Mouse (Mus musculus) lung, embryonic 14.5 days (tissue): ENCODE measurements around the gene P4htm. TPM values are rescaled to one million over a fixed set of nuclear protein-coding genes. Genes with fewer than 3 reads are reported as not detected.

Experiments used
- ATAC-seq: fragments of 200-750 bp; cut with Nextera tagmentation; 2 replicates; pipeline ENCODE4 v1.8.0; 2017; ENCODE audit warnings: mild to moderate bottlenecking, moderate TSS enrichment, moderate library complexity; ENCODE audit not compliant: insufficient read depth
- DNase-seq: peaks from one replicate; pipeline ENCODE4 v3.0.0-alpha.2; 2015
- H3K27ac ChIP-seq: fragments of 300-500 bp; sonication (generic); 2 replicates; pipeline ENCODE4 v1.5.1; 2014; ENCODE audit warnings: low read depth, mild to moderate bottlenecking, moderate library complexity
- H3K27me3 ChIP-seq: fragments of 300-500 bp; sonication (generic); 2 replicates; pipeline ENCODE4 v1.6.1; 2014; ENCODE audit warnings: low read length, control low read depth; ENCODE audit not compliant: insufficient read depth
- H3K36me3 ChIP-seq: fragments of 300-500 bp; sonication (generic); 2 replicates; pipeline ENCODE4 v1.6.1; 2014; ENCODE audit warnings: control low read depth; ENCODE audit not compliant: insufficient read depth
- H3K4me1 ChIP-seq: fragments of 300-500 bp; sonication (generic); 2 replicates; pipeline ENCODE4 v1.6.1; 2014; ENCODE audit warnings: antibody characterized with exemption, control low read depth; ENCODE audit not compliant: insufficient read depth
- H3K4me2 ChIP-seq: fragments of 300-500 bp; sonication (generic); 2 replicates; pipeline ENCODE4 v1.6.1; 2014; ENCODE audit warnings: mild to moderate bottlenecking
- H3K4me3 ChIP-seq: fragments of 300-500 bp; sonication (generic); 2 replicates; pipeline ENCODE4 v1.5.1; 2014; ENCODE audit warnings: low read depth, low read length
- H3K9ac ChIP-seq: fragments of 300-500 bp; sonication (generic); 2 replicates; pipeline ENCODE4 v1.6.1; 2014
- H3K9me3 ChIP-seq: fragments of 300-500 bp; sonication (generic); 2 replicates; pipeline ENCODE4 v1.6.1; 2016; ENCODE audit warnings: low read depth, low read length, control low read depth
- CTCF ChIP-seq: IDR thresholded peaks from 2 replicates; pipeline ENCODE4 v1.5.1; 2016; ENCODE audit warnings: antibody characterized with exemption, low read depth
- WGBS: fragments of 180-500 bp; shearing (Covaris S2); extraction: QIAGEN DNeasy Blood & Tissue Kit; methylation state at CpG from one replicate; pipeline ENCODE4 v1.1.7; 2014; 5-methylcytosine and 5-hydroxymethylcytosine counted together
- polyA plus RNA-seq: library from polyadenylated mRNA; unstranded; fragments of >200 nt; fragmentation: Nextera tagmentation; extraction: Ambion mirVana; gene quantifications from 2 replicates; pipeline ENCODE4 v1.2.1, GENCODE M21; 2014

The P4htm gene
- polyA plus RNA-seq, 1 experiment from 2014 or later: 6.1 TPM

DNA sequence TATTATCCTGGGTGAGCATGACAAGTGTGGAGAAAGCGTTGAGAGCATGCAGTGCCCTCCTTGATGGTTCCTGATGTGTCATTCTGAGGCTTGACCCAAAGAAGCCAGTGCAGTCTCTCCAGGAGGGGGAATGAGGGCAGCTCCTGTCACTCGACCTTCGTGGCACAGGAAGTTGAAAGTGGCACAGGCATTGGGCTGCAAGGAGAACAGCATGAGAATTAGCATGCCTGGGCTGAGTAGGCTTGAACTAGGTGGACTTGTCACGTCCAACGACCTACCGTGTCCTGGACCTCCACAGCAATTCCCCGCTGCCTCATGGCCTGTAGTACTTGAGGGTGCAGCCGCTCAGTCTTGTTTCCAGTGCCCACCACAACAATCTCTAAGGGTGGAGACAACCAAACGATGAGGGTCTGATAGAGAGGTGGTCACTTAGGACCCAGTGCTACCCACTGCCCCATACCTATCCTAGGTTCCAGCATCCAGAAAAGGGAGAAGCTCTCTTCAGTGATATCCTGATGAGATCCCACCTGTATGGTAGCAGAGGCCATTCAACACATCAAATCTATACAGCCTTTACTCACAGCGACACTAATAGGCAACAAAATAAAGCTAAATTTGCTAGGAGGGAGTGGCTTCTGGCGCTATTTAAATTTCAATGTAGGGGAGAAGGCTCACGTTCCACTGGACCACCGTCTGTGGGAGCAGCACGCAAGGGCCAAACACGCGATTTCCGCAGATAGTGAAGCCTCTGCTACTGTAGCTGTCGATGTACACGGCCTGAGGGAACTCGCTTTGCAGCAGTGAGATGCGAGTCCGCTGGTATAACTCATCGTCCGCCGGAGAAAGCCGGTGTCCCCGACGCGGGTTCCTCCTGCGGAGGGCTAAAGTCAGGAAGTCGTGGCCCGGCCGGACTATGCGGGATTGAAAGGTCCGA is 31.3 kb downstream of the P4htm start:
- Histone ChIP-seq H3K27me3 (no peaks in the 10 kb centered on the region), H3K4me1 (peaks cover 22% of the 10 kb centered on the region), H3K36me3 (peaks cover 51% of the 10 kb centered on the region), H3K27ac (peak overlapping the region; percentile 91; the same call in 1 of the 2 replicates), H3K4me2 (peak overlapping the region; percentile 98), H3K9ac (peak overlapping the region; percentile 75), H3K9me3 (no peaks in the 10 kb centered on the region), H3K4me3 (peak overlapping the region; percentile 70)
- no peak for DNase-seq
- 10% methylated on average over 35 of the region's 35 CpGs for WGBS
- ATAC-seq: no peak
- no peak for TF ChIP-seq CTCF

DNA sequence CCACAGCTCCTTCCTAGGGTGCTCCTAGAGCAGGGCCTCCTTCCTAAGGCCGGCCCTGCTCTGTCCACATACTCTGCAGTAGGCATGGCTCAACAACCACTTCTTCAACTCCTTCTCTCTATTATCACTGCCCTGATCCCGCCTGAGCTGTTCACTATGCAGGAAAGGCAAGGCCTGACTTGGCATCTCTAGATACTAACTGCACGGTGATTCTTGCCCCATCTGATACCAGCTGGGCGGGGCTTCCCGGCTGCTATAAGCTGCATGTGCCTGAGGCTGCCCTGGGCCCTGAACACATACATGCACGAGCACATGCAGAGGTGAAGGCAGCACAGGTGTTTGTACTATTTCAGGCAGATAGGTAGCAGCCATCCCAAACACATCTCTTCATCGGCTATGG is 33.3 kb downstream of the P4htm start:
- ATAC-seq (no peak), DNase-seq (no peak)
- Histone ChIP-seq H3K27me3 (no peaks in the 10 kb centered on the region), H3K27ac (no peak overlapping the region), H3K9ac (no peak overlapping the region), H3K4me2 (no peak overlapping the region), H3K9me3 (no peaks in the 10 kb centered on the region), H3K36me3 (peaks cover 50% of the 10 kb centered on the region), H3K4me1 (peaks cover 16% of the 10 kb centered on the region), H3K4me3 (no peak overlapping the region)
- TF ChIP-seq CTCF: no peak
- WGBS: 81% methylated on average over 7 of the region's 7 CpGs

DNA sequence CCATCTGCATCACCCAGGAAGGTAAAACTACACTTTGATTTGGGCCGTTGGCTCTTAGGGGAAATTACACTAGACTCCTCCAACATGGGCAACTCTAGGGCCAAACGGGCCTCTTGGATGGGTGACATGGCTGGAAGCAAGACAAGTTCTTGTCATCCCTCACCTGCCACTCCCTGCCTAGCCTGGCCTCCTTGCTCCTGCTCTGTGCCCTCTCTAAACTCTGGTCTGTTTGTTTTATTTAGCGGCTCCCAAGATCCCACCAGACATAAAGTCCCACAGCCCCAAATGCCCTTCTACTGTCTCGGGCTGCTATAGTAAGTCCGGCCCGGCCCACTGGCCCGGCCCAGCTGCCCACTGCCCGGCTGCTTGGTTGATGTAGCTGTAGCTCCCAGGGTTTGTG is 33.8 kb downstream of the P4htm start:
- Histone ChIP-seq H3K4me1 (peaks cover 13% of the 10 kb centered on the region), H3K4me2 (no peak overlapping the region), H3K27ac (no peak overlapping the region), H3K9me3 (no peaks in the 10 kb centered on the region), H3K9ac (no peak overlapping the region), H3K36me3 (peaks cover 55% of the 10 kb centered on the region), H3K27me3 (no peaks in the 10 kb centered on the region), H3K4me3 (no peak overlapping the region)
- 87% methylated on average over 8 of the region's 8 CpGs for WGBS
- DNase-seq (no peak), ATAC-seq (no peak)
- TF ChIP-seq CTCF: no peak

DNA sequence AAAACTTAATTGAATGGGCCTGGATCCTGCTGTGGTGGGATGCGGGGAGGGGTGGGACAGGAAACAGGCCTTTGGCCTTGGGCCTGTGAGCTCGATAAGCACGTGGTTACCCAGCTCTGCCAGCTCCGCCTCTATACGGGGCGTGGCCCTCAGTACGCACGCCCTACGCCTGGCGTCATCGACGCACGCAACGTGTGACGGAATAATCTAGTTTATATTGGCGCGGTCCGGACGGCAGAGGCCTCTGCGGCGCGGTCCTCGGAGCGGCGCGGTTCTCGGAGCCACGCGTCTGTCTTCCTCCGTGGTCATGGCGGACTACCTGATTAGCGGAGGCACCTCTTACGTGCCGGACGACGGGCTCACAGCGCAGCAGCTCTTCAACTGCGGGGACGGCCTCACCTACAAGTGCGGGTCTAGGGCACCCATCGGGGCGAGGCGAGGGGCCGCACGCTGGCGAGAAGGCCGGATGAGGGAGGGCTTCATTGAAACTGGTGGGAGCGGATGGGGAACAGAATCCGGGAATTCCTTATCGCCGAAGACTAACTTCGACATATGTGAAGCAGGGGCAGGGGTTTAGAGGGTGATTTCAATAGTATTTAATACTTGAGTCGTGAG is 37.1 kb downstream of the P4htm start, which contains the start of gene Impdh2:
Gene Impdh2, plus strand, starts transcription at position 60 of the 615 bp plus-strand sequence.
- Histone ChIP-seq H3K4me2 (peak within 1 kb of the TSS; percentile 89), H3K4me3 (peak within 1 kb of the TSS; percentile 62), H3K4me1 (peaks cover 5% of the 10 kb centered on the region; the same call in 1 of the 2 replicates), H3K27ac (peak within 1 kb of the TSS; percentile 69), H3K9me3 (no peaks in the 10 kb centered on the region), H3K9ac (peak within 1 kb of the TSS; percentile 76), H3K27me3 (no peaks in the 10 kb centered on the region), H3K36me3 (peaks cover 78% of the 10 kb centered on the region)
- peak; percentile 6; the same call in 1 of the 2 replicates for TF ChIP-seq CTCF
- ATAC-seq (peak; percentile 98), DNase-seq (peak; percentile 100)
- under 1% methylated on average over 51 of the region's 53 CpGs for WGBS

DNA sequence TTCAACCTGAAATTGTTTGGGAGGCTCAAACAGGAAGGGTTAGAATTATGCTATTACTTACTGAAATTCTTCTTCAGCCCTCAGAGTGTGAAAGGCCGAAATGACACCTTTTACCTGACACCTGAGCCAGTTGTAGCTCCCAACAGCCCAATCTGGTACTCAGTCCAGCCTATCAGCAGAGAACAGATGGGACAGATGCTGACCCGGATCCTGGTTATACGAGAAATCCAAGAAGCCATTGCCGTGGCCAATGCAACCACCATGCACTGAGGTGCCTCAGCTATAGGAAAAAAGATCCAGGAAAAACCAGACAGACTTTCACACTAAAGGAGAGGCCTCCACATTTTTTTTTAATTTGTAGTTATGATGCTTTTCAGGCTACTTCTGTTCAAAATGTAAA is 38.3 kb downstream of the P4htm start:
- H3K4me1 ChIP-seq: peaks cover 5% of the 10 kb centered on the region; the same call in 1 of the 2 replicates
- H3K4me3 ChIP-seq: no peak overlapping the region
- H3K4me2 ChIP-seq: no peak overlapping the region
- H3K9me3 ChIP-seq: no peaks in the 10 kb centered on the region
- H3K36me3 ChIP-seq: peaks cover 82% of the 10 kb centered on the region
- no peak for TF ChIP-seq CTCF
- ATAC-seq: no peak
- H3K9ac ChIP-seq: no peak overlapping the region
- 84% methylated on average over 4 of the region's 4 CpGs for WGBS
- no peak for DNase-seq
- H3K27ac ChIP-seq: no peak overlapping the region
- no peaks in the 10 kb centered on the region for H3K27me3 ChIP-seq

DNA sequence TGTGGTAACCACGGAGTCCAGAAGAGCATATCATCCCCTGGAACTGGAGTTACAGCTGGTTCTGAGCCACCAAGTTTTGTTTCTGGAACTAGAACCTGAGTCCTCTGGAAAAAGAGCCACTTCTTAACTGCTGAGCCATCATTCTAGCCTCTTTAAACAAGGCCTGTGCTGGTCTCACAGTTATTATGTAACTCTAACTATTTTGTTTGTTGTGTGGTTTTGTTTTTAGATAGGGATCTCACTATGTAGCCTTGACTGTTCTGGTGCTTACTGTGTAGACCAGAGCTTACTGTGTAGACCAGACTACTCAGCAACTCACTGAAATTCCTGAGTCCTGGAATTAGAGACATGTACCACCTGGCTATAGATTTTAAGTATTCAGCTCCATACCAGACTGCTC is 50.6 kb downstream of the P4htm start:
- Histone ChIP-seq H3K4me3 (no peak overlapping the region), H3K36me3 (peaks cover 93% of the 10 kb centered on the region), H3K9me3 (no peaks in the 10 kb centered on the region), H3K27me3 (no peaks in the 10 kb centered on the region), H3K9ac (no peak overlapping the region), H3K27ac (no peak overlapping the region), H3K4me2 (no peak overlapping the region), H3K4me1 (no peaks in the 10 kb centered on the region)
- no peak for ATAC-seq
- no peak for TF ChIP-seq CTCF
- DNase-seq: no peak
- WGBS: 92% methylated on average over 1 of the region's 1 CpGs

DNA sequence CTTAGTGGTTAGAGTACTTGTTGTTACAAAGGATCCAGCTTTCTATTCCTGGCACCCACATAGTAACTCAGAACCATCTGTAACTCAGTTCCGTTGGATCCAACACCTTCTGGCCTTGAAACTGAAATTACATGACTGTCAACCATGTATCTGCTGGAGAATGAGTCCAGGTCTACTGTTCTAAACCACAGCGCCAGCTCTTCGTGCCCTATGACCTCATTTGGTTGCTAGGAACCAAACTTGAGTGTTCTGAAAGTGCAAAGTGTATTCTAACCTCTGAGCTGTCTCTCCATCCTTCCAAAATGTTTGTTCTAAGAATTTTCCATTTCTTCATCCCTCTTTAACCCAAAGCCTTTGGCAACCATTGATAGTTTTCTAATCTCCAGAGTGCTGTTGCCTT is 51.5 kb downstream of the P4htm start:
- WGBS: 97% methylated on average over 3 of the region's 3 CpGs
- no peak for TF ChIP-seq CTCF

More for the DNA sequence above, 51.5 kb downstream of the P4htm start:
- no peak overlapping the region for H3K4me2 ChIP-seq
- no peaks in the 10 kb centered on the region for H3K4me1 ChIP-seq
- H3K4me3 ChIP-seq: no peak overlapping the region
- no peak for DNase-seq
- no peak for ATAC-seq
- peaks cover 93% of the 10 kb centered on the region for H3K36me3 ChIP-seq
- no peaks in the 10 kb centered on the region for H3K9me3 ChIP-seq
- no peak overlapping the region for H3K9ac ChIP-seq
- H3K27me3 ChIP-seq: no peaks in the 10 kb centered on the region
- no peak overlapping the region for H3K27ac ChIP-seq
